Mouse (Mus musculus): ENCODE measurements around the gene Omp.

DNA sequence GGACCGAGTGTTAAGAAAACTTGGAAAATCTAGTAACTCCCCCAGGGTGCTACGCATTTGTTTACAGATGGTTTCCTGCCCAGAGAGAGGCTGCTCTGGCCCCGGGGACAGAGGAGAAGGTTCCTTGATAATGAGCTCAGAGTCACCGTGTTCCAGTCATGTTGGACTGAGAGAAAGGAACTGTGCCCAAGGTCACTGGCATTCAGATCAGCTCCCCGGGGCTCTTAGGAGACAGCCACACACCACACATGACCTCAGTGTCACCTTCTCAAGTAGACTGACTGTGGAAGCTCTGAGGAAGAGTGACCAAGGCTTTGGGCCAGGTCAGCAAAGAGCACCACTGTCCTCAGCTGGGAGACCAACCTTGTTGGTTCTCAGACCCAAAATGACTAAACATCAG, 20.6 kb downstream of the Omp start:
- no peak for TF ChIP-seq POLR2A (IDR thresholded peaks at IDR 0.05; ENCODE audit: insufficient read depth, low read depth, low read length)
- TF ChIP-seq CTCF (IDR thresholded peaks at IDR 0.05), result no peak
- no peak for TF ChIP-seq EP300 (IDR thresholded peaks at IDR 0.05; ENCODE audit: insufficient read depth, low read depth, low read length)

All from heart, adult 2 months (tissue).